Mouse (Mus musculus): ENCODE measurements around the gene Ruvbl1. TPM values are rescaled to one million over a fixed set of nuclear protein-coding genes. Genes with fewer than 3 reads are reported as not detected.

Ruvbl1 gene
- total RNA-seq (2023), result 26.7 to 32.0 TPM (median 28.6 TPM) in 4 replicates

GRCm38 (mm10) chr6:88465181-88465920, at the start of gene Ruvbl1:
Gene Ruvbl1, plus strand, starts transcription at chr6:88465409.

GRCm38 (mm10) chr6:88446063-88447002, 18.9 kb upstream of the Ruvbl1 start, which contains the start of gene Eefsec:
Gene Eefsec, minus strand, starts transcription at chr6:88446539.

GRCm38 (mm10) chr6:88518404-88519263, 53.4 kb downstream of the Ruvbl1 start, which contains the start of gene Sec61a1:
Gene Sec61a1, minus strand, starts transcription at chr6:88518905.

Other genes with a start within 250 kb of the Ruvbl1 start
- not detected in 4 replicates for gene Dnajb8, start 243.1 kb upstream of the Ruvbl1 start, total RNA-seq (2023)
- 30.3 to 33.8 TPM (median 31.4 TPM) in 4 replicates for gene Eefsec, start 18.9 kb upstream of the Ruvbl1 start, total RNA-seq (2023)
- gene Sec61a1, start 53.5 kb downstream of the Ruvbl1 start, total RNA-seq (2023), result 194 to 210 TPM (median 201 TPM) in 4 replicates
- gene Kbtbd12, start 172.5 kb downstream of the Ruvbl1 start, total RNA-seq (2023), result not detected in 4 replicates